Mouse (Mus musculus) megakaryocyte, embryonic 14.5 days (primary cell): Measurements from ENCODE around the gene Slc44a4. TPM values are rescaled to one million over a fixed set of nuclear protein-coding genes. Genes with fewer than 3 reads are reported as not detected.

Experiments used
- H3K27me3 ChIP-seq: replicated peaks from 2 replicates; pipeline ENCODE3; 2012; ENCODE audit warnings: inconsistent platforms
- H3K36me3 ChIP-seq: replicated peaks from 2 replicates; pipeline ENCODE3; 2012; ENCODE audit warnings: low read length, inconsistent platforms, mixed read lengths
- H3K4me1 ChIP-seq: 2 replicates; pipeline ENCODE4 v1.6.1; 2012; ENCODE audit warnings: inconsistent platforms
- H3K4me3 ChIP-seq: replicated peaks from 2 replicates; pipeline ENCODE3; 2012; ENCODE audit warnings: moderate library complexity, mild to moderate bottlenecking, inconsistent platforms
- H3K9me3 ChIP-seq: 2 replicates; pipeline ENCODE4 v1.6.1; 2012; ENCODE audit warnings: inconsistent platforms
- FLI1 ChIP-seq: IDR thresholded peaks from 2 replicates; pipeline ENCODE4 v1.6.1; 2012; ENCODE audit warnings: low read length, inconsistent platforms, mixed read lengths
- GATA1 ChIP-seq: IDR thresholded peaks from 3 replicates; pipeline ENCODE4 v1.6.1; 2012; ENCODE audit warnings: mixed read lengths, low read length, inconsistent platforms, borderline replicate concordance
- polyA plus RNA-seq: library from polyadenylated mRNA; stranded (reverse); fragments of >175 nt; gene quantifications from 2 replicates; pipeline ENCODE4 v1.2.3, GENCODE M21; 2012; ENCODE audit warnings: low replicate concordance; ENCODE audit not compliant: insufficient read depth

Slc44a4 gene
- polyA plus RNA-seq, 1 experiment, result not detected

GRCm38 (mm10) chr17:34922939-34923338 is 8.7 kb downstream of the Slc44a4 start:
- H3K36me3 ChIP-seq, result no peaks in the 10 kb centered on the region
- peaks cover 36% of the 10 kb centered on the region for H3K4me1 ChIP-seq
- H3K9me3 ChIP-seq, result no peaks in the 10 kb centered on the region
- H3K27me3 ChIP-seq, result peaks cover 35% of the 10 kb centered on the region
- H3K4me3 ChIP-seq, result no peak overlapping the region
- TF ChIP-seq GATA1 (no peak), FLI1 (no peak)

DNA sequence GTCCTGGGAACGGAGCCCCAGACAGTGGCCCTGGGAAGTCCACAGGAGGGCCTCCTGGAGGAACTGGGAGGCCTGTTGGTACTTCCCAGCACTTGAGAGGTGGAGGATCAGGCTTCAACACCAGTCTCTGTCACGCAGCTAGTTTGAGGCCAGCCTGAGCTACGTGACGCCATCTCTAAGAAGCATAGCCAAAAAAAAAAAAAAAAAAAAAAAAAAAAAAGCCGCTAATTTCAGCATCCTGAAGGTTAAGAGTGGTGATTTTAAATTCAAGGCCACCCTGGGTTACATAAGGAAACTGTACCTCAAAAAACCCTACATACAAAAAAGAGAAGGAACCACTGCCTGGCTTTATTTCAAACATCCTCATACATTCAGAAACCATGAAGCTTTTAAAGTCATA is 10.0 kb downstream of the Slc44a4 start:
- no peaks in the 10 kb centered on the region for H3K36me3 ChIP-seq
- no peaks in the 10 kb centered on the region for H3K9me3 ChIP-seq
- peaks cover 25% of the 10 kb centered on the region for H3K27me3 ChIP-seq
- H3K4me3 ChIP-seq, result no peak overlapping the region
- peaks cover 41% of the 10 kb centered on the region for H3K4me1 ChIP-seq
- TF ChIP-seq GATA1 (no peak), FLI1 (no peak)

DNA sequence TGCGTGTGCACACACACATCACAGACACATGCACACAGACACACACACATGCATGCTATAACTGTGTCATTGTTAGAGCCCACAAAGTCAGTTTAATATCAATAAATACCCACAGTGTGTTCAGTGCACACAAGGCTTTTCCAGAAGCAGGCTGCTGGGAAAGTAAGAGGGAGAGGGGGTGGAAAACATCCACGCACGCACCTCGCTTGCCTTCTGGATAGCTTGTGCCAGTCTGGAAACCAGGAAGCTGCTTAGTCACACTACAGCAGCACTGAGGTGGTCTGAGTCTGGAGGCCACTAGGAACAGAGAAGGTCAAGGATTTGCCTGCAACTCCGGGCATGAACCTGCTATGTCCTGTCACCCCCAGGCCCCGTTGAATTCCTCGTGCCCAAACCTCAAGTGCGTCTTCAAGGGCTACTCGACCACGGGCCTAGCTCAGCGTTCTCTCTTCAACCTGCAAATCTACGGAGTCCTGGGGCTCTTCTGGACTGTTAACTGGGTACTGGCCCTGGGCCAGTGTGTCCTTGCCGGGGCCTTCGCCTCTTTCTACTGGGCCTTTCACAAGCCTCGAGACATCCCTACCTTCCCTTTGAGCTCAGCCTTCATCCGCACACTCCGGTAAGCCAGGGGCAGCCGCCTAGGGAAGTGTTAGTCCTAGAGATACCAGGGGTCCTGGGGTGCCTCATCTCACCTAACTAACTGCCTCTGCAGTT is 13.2 kb downstream of the Slc44a4 start:
- H3K9me3 ChIP-seq, result no peaks in the 10 kb centered on the region
- H3K36me3 ChIP-seq, result peaks cover 2% of the 10 kb centered on the region
- no peak for TF ChIP-seq GATA1
- TF ChIP-seq FLI1, result no peak
- peak overlapping the region; percentile 64 for H3K4me3 ChIP-seq
- H3K4me1 ChIP-seq, result peaks cover 59% of the 10 kb centered on the region
- peaks cover 9% of the 10 kb centered on the region for H3K27me3 ChIP-seq

DNA sequence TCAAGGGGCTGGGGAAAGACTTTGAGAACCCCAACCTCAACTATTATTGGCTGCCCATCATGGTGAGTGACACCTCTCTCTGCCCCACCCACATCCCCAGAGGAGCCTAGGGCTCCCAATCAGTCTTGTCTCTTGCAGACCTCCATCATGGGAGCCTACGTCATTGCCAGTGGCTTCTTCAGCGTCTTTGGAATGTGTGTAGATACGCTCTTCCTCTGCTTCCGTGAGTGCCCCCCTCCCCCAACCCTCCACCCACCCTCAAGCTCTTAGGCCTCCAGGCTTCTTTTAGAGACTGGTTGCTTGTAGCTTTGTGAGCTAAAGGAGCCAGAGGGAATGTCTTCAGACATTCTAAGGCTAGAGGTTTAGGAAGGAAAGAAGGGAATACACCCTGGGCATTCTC is 14.6 kb downstream of the Slc44a4 start:
- Histone ChIP-seq H3K36me3 (peaks cover 16% of the 10 kb centered on the region), H3K9me3 (no peaks in the 10 kb centered on the region), H3K4me3 (no peak overlapping the region), H3K27me3 (no peaks in the 10 kb centered on the region), H3K4me1 (peaks cover 59% of the 10 kb centered on the region)
- no peak for TF ChIP-seq FLI1

- Histone ChIP-seq H3K9me3 (no peaks in the 10 kb centered on the region), H3K4me3 (peak within 1 kb of the TSS; percentile 100), H3K36me3 (peaks cover 40% of the 10 kb centered on the region), H3K4me1 (peaks cover 64% of the 10 kb centered on the region), H3K27me3 (no peaks in the 10 kb centered on the region)
- no peak for TF ChIP-seq FLI1
- no peak for TF ChIP-seq GATA1
Observed at GRCm38 (mm10) chr17:34931061-34931734, 16.9 kb downstream of the Slc44a4 start, which contains the start of gene Neu1. TSS of gene Neu1 (plus strand) at chr17:34931253.

DNA sequence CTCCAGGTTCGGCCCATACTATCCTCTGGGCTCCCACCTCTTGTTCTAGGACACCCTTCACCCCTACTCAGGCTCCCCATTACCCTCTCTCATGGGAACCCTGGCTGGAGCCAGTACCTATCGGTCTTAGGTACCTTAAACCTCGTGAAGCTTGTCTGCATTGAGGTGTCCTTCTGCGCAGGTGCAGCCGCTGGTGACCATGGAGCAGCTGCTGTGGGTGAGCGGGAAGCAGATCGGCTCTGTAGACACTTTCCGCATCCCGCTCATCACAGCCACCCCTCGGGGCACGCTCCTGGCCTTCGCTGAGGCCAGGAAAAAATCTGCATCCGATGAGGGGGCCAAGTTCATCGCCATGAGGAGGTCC is 17.5 kb downstream of the Slc44a4 start:
- H3K4me1 ChIP-seq, result peaks cover 59% of the 10 kb centered on the region
- H3K36me3 ChIP-seq, result peaks cover 45% of the 10 kb centered on the region
- H3K27me3 ChIP-seq, result no peaks in the 10 kb centered on the region
- H3K9me3 ChIP-seq, result no peaks in the 10 kb centered on the region
- H3K4me3 ChIP-seq, result peak overlapping the region; percentile 100
- TF ChIP-seq FLI1 (no peak), GATA1 (no peak)

DNA sequence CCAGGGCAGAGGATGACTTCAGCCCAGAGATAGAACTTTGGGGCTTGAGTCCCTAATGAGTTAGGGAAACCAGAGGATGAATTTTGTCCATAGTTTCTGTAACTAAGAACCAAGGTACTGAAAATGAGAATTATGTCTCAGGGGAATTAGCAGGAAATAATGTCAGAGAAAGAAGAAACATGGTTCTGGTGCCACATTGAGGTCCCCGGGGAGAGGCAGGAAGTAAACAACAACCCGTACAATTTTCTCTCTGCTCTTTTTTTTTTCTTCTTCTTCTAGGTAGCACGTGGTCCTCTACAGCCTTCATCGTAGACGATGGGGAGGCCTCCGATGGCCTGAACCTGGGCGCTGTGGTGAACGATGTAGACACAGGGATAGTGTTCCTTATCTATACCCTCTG is 18.0 kb downstream of the Slc44a4 start:
- peaks cover 47% of the 10 kb centered on the region for H3K36me3 ChIP-seq
- H3K4me3 ChIP-seq, result peak overlapping the region; percentile 100
- H3K4me1 ChIP-seq, result peaks cover 53% of the 10 kb centered on the region
- no peaks in the 10 kb centered on the region for H3K9me3 ChIP-seq
- no peaks in the 10 kb centered on the region for H3K27me3 ChIP-seq
- TF ChIP-seq FLI1 (no peak), GATA1 (no peak)

DNA sequence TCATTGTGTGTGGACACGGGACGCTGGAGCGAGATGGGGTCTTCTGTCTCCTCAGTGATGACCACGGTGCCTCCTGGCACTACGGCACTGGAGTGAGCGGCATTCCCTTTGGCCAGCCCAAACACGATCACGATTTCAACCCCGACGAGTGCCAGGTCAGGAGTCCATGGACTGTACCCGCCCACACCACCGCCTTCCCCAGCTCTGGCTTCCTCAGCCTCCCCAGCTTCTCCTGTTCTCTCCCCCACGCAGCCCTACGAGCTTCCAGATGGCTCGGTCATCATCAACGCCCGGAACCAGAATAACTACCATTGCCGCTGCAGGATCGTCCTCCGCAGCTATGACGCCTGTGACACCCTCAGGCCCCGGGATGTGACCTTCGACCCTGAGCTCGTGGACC is 19.8 kb downstream of the Slc44a4 start:
- H3K9me3 ChIP-seq, result no peaks in the 10 kb centered on the region
- peak overlapping the region; percentile 14 for H3K4me3 ChIP-seq
- TF ChIP-seq GATA1 (no peak), FLI1 (no peak)
- H3K4me1 ChIP-seq, result peaks cover 49% of the 10 kb centered on the region
- peaks cover 49% of the 10 kb centered on the region for H3K36me3 ChIP-seq
- H3K27me3 ChIP-seq, result no peaks in the 10 kb centered on the region

GRCm38 (mm10) chr17:34934830-34935229 is 20.6 kb downstream of the Slc44a4 start:
- TF ChIP-seq GATA1, result no peak
- Histone ChIP-seq H3K27me3 (no peaks in the 10 kb centered on the region), H3K36me3 (peaks cover 49% of the 10 kb centered on the region), H3K4me3 (no peak overlapping the region), H3K9me3 (no peaks in the 10 kb centered on the region), H3K4me1 (peaks cover 54% of the 10 kb centered on the region)

DNA sequence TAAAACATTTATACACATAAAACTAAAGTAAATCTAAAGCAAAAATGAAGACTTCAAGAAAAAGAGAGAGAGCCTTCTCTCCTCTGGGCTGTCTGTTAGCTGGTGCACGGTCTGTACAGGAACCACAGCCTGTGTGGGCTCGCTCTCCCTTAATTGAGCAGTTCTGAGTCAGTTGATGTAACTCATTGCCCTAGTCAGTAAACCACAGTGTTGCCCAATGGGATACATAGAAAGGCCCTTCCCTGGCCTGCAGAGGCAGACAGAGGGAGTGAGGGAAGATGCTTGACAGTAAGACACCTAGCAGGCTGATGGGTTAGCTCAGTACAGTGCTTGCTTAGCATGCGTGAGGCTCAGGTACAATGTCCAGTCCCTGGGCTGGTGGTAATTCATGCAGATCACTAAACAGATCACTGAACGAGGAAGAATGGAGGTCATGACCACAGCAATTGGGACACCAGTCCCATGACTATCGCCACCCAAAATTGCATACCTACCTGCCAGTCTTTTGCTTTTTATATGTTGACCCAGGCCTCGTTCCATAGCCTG is 23.8 kb downstream of the Slc44a4 start:
- no peaks in the 10 kb centered on the region for H3K9me3 ChIP-seq
- TF ChIP-seq GATA1 (no peak), FLI1 (no peak)
- H3K4me3 ChIP-seq, result peak overlapping the region; percentile 56
- H3K4me1 ChIP-seq, result peaks cover 43% of the 10 kb centered on the region
- H3K27me3 ChIP-seq, result no peaks in the 10 kb centered on the region
- H3K36me3 ChIP-seq, result peaks cover 41% of the 10 kb centered on the region
